Mouse (Mus musculus) lung, adult 2 months (tissue): ENCODE measurements around the gene 3110040N11Rik. TPM values are rescaled to one million over a fixed set of nuclear protein-coding genes. Genes with fewer than 3 reads are reported as not detected.

Experiments used
- DNase-seq: peaks from one replicate; pipeline ENCODE4 v3.0.0; 2022
- H3K4me1 ChIP-seq: fragments of 200-500 bp; 2 replicates; pipeline ENCODE4 v1.6.1; 2011; ENCODE audit warnings: low read length; ENCODE audit not compliant: control insufficient read depth, insufficient read depth
- H3K4me3 ChIP-seq: fragments of 200-500 bp; replicated peaks from 2 replicates; pipeline ENCODE3; 2011; ENCODE audit warnings: low read depth, mild to moderate bottlenecking, control low read depth, low read length; ENCODE audit errors: extremely low read depth
- CTCF ChIP-seq: fragments of 200-500 bp; IDR thresholded peaks from 2 replicates; pipeline ENCODE4 v1.5.1; 2011; ENCODE audit warnings: mild to moderate bottlenecking, low read length, control low read depth; ENCODE audit not compliant: insufficient read depth
- POLR2A ChIP-seq: fragments of 200-500 bp; IDR thresholded peaks from 2 replicates; pipeline ENCODE4 v1.6.1; 2011; ENCODE audit warnings: low read depth, mild to moderate bottlenecking, control low read depth, low read length, borderline replicate concordance; ENCODE audit errors: extremely low read depth
- WGBS: fragments of 180-500 bp; shearing (Covaris S2); methylation state at CpG from one replicate; pipeline ENCODE4 v1.1.7; 2018; 5-methylcytosine and 5-hydroxymethylcytosine counted together
- polyA plus RNA-seq: library from polyadenylated mRNA; depleted of rRNA; stranded (reverse); fragments of >200 nt; gene quantifications from 2 replicates; pipeline ENCODE4 v1.2.3, GENCODE M21; 2012

3110040N11Rik gene
- polyA plus RNA-seq, 1 experiment = 17.5 TPM

DNA sequence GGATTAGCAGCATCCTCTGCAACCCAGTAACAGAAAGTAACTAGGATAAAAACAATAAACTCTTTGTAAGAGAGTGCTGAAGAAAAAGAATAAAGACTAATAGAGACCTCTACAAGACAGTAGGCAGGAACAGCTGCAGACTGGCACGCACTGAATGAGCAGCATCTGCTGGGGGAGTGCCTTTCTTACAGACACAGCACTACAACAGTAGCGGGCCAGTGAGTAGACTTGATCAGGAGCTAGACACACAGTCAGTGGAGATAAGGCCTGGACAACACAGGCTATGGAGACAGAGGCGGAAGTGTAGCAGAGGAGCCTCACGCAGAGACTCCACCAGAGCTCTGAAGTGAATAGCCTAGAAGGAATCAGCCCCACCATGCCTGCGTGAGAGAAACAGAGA, 16.8 kb upstream of the 3110040N11Rik start:
- WGBS = 90% methylated on average over 5 of the region's 5 CpGs
- no peak for DNase-seq
- no peak for TF ChIP-seq POLR2A
- TF ChIP-seq CTCF = no peak
- Histone ChIP-seq H3K4me3 (no peak overlapping the region), H3K4me1 (no peaks in the 10 kb centered on the region)

DNA sequence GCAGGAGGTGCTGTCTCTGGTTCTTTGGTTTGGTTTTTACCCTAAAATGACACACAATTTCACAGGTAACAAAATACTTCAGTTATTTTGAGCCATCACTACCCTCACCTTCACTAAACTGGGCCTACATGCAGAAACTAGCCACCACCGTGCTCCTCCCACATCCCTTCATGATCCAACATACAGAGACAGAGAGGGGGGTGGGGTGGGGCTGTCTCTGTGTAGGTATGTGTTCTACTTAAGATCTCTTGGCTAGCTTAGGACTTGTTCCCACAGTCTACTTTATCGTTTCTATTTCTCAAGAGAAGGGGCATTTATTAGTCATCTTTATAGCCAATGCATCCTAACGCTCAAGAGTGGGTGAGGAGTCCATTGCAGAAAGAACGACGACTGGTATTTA, 742 bp downstream of the 3110040N11Rik start:
- Histone ChIP-seq H3K4me1 (peaks cover 4% of the 10 kb centered on the region; the same call in 1 of the 2 replicates), H3K4me3 (peak overlapping the region; percentile 79)
- 3% methylated on average over 5 of the region's 5 CpGs for WGBS
- TF ChIP-seq POLR2A = no peak
- no peak for TF ChIP-seq CTCF
- DNase-seq = no peak

DNA sequence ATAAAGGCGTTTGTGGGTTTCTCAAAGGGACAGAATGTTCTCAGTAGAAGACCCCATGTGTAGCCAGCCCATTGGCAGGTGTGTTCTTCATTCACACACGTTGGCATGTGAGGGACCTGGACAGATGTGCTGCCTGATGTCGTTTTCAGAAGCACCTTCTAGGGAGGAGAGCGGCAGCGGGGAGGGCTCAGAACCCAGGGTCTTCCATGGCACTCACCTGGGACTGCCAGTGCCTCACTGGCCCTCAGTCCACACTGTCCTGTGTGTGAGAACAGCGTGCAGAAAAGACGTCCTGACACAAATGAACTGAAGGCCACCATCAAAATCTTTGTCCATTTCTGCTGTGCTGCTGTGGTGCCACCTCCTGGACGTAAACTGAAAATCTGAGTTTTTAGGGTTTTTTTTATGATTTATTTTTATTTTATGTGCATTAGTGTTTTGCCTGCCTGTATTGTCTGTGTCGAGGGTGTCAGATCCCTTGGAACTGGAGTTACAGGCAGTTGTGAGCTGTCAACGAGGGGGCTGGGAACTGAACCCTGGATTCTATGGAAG, 11.5 kb downstream of the 3110040N11Rik start:
- WGBS = 71% methylated on average over 10 of the region's 10 CpGs
- no peak for DNase-seq
- Histone ChIP-seq H3K4me3 (no peak overlapping the region), H3K4me1 (peaks cover 2% of the 10 kb centered on the region; the same call in 1 of the 2 replicates)
- TF ChIP-seq CTCF = no peak
- no peak for TF ChIP-seq POLR2A

DNA sequence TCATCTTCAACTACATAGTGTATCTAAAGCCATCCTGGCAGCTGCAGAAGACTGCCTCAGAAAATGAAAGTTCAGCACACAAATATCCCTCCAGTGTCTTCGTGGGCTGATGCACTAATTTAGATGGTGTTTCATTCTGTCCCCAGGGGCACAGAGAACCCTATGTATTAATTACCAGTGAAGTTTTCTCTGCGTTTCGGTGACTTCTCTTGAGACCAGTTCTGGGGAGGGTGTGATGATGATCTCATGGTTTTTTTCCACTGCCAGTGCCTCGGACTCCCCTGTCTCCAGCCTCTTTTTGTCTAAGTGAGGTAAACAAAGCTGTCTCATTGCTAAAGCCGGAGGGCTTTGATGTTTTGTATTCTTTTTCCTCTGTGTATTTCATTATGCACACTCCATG, 14.0 kb downstream of the 3110040N11Rik start:
- Histone ChIP-seq H3K4me3 (no peak overlapping the region), H3K4me1 (peaks cover 2% of the 10 kb centered on the region; the same call in 1 of the 2 replicates)
- DNase-seq = no peak
- TF ChIP-seq CTCF (no peak), POLR2A (no peak)
- 67% methylated on average over 5 of the region's 5 CpGs for WGBS

DNA sequence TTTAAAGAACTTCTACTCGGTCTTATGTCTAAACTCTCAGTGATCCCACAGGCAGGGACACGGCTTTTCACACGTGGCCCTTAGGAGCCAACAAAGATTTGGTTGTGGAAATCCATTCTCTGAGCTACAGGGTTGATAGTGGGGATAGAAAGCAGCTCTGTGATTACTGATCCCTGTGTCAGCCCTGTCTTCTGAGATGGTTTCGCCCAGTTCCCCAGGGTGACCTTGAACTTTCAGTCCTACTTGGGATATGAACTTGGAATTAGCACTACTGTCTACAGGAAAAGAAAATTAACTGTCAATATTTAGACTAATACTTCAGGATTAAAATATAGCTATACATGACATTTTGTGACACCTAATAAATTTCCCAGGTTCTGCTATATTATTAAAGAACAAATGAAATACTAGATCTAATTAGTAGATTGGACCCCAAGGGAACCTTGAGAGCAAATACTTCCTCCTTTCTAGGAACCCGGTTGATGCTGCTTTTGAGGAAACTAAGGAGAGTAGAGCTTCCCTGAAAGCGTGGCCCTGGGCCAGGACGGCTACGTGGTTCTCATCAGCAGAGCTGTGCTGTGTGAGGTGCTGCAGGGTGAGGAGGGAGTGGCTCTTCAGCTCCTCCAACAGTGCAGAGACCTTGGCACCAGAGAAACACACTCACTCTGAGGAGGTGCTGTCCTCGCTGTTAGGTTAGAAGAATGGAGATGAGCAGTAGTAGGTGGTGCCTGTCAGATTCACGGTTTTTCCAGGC, 16.3 kb downstream of the 3110040N11Rik start:
- no peak for DNase-seq
- H3K4me1 ChIP-seq = peaks cover 2% of the 10 kb centered on the region; the same call in 1 of the 2 replicates
- TF ChIP-seq CTCF = no peak
- TF ChIP-seq POLR2A = no peak
- no peak overlapping the region for H3K4me3 ChIP-seq
- 55% methylated on average over 10 of the region's 10 CpGs for WGBS

DNA sequence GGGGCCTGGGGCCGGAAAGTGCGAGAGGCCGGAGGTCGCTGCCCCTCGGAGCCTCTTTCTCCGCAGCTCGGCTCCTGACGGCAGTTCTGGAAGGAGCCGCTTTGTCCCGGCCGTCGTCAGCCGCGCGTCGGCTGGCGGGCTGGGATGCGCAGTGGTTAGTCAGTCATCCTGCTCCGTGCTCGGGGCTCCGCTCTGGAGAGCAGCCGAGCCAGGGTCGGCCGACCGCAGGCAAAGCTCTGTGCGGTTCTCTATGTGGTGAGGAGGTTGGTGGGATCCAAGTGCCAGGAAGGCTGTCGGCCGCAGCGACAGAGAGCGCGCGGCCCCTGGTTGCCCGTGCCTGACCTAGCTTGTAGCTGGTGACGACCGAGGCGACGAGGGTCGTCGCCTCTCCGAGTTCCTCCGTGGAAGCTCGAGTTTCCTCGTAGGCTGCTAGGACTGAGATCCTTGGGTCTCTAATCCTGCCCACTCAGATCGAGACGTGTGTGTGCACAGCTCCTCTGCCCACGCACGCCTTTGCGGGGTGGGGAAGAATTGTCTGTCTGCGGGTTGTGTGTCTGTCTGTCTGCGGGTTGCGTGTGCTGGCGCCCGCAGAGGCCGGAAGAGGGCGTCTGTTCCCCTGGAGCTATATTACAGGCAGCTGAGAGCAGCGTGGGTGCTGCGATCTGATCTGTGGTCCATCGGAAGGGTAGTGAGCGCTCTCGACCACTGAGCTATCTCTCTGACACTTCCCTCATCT, 26.0 kb downstream of the 3110040N11Rik start:
- H3K4me1 ChIP-seq = no peaks in the 10 kb centered on the region; the same call in 1 of the 2 replicates
- WGBS = 1% methylated on average over 60 of the region's 60 CpGs
- TF ChIP-seq CTCF (peak; percentile 18; the same call in 1 of the 2 replicates), POLR2A (no peak)
- no peak for DNase-seq
- H3K4me3 ChIP-seq = peak overlapping the region; percentile 98

DNA sequence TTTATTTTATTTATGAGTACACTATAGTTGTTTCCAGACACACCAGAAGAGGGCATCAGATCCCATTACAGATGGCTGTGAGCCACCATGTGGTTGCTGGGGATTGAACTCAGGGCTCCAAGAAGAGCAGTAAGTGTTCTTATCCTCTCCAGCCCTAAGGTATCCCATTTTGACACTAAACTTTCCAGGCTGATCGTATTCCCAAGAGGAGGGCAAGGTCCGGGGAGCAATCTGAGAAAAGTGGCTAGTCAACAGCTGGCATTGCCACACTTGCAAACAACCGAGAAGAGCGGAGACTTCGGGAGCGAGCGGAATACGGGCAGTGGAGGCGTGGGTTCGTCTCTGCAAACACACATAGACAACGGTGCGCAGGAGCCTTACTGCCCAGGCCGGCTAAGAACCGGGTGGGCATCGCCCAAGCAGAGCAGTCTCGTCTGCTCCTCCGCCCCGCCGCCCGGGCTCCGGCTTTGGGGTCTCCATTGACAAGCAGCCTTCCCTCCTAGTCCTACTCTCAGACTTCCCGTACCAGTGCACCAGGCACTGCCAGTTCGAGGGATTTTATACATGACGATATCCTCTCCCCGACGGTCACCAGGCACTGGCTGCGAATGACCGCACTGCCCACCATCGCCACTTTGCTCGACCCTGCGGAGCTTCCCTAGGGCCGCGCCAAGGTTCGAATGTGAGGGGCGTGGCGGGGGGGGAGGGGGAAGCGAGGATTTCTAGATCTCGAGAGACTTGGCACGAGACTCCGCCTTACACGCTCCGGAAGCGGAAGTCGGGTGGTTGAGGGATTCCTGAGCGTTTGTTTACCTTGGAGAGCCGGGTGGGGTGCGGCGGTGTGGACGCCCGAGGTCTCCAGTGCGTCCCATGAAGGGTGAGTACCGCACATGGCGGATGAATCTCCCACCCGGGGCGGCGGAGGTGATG, 26.8 kb downstream of the 3110040N11Rik start, which contains the start of gene Ramac:
Gene Ramac (plus strand): TSS at position 746 of the 930 bp plus-strand sequence.
- TF ChIP-seq CTCF = no peak
- TF ChIP-seq POLR2A = peak; percentile 85; the same call in 1 of the 2 replicates
- no peaks in the 10 kb centered on the region; the same call in 1 of the 2 replicates for H3K4me1 ChIP-seq
- H3K4me3 ChIP-seq = peak within 1 kb of the TSS; percentile 98
- WGBS = under 1% methylated on average over 56 of the region's 56 CpGs
- DNase-seq = peak; percentile 86

DNA sequence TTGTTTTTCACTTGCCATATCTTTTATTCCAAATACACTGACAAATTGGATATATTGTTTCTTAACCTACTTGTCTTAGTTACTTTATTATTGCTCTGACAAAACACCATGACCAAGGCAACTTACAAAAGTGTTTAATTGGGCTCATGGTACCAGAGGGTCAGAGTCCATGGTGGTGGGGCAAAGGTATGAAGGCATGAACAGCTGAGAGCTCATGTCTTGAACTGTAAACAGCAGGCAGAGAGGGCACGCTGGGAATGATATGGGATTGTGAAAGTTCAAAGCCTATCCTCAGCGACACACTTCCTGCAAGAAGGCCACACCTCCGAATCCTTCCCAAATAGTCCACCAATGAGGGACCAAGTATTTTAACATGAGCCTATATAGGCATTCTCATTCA, 41.3 kb downstream of the 3110040N11Rik start:
- 67% methylated on average over 3 of the region's 3 CpGs for WGBS
- Histone ChIP-seq H3K4me1 (no peaks in the 10 kb centered on the region), H3K4me3 (no peak overlapping the region)
- no peak for DNase-seq
- TF ChIP-seq CTCF = no peak
- TF ChIP-seq POLR2A = no peak
